Mouse (Mus musculus) heart, postnatal 25 days (tissue): ENCODE measurements around the gene Pcgf5. TPM values are rescaled to one million over a fixed set of nuclear protein-coding genes. Genes with fewer than 3 reads are reported as not detected.
"Not testable (repeated sequence)": the region's sequence is repeated elsewhere in the genome, so short reads cannot be mapped to it uniquely, and the experiment has no call there.

Experiments used
- DNase-seq: peaks from one replicate; pipeline ENCODE4 v3.0.0; 2022; ENCODE audit warnings: low spot score
- intact Hi-C: fragments of 180-260 bp; cut with DNase I; formaldehyde crosslinking; loops from one replicate; pipeline ENCODE4 v1.15.1; 2025
- total RNA-seq, 2 experiments: library from RNA; stranded (reverse); gene quantifications; 2 replicates each; pipeline ENCODE4 v1.2.3; 2021

The Pcgf5 gene
- total RNA-seq, 2 experiments from 2014 or later, result 70.4 to 74.0 TPM

DNA sequence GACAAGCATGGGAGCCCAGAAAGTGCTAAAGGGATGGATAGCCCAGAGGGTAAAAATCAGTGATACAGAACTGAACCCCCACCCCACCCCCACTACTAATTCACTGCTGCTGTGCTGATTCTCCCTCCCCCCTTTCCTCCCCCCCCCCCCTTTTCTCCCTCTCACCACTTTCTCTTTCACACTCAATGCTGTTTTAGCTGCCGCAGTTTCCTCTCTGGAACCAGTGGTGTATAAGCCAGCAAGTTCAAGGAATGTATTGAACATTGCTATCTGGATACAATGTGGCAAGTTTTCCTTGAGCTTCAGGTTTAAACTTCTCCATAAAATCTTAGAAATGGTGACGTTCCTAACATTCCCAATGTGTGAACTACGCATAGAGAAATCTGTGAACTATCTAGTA is 34.8 kb downstream of the Pcgf5 start:
- intact Hi-C loops, result no loop called here
- no peak for DNase-seq

DNA sequence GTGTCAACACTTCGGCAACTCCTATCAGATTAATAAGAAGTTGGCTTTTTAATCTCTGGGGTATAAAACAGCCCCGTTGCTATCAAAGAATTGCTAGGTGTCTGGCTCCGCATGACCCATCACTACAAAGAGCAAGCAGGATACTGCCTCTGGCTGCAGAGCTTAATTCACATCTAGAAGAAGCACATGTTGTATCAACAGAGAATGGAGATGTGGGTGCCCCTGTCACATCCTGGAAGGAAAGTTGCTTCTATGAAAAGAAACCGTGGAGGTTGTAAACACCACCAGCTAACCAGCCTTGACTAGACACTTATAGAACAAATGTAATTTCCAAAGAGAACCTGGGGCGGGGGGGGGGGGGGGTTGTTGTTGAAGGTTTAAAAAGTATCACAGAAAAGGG is 35.9 kb downstream of the Pcgf5 start:
- intact Hi-C loops, result no loop called here
- DNase-seq, result no peak

DNA sequence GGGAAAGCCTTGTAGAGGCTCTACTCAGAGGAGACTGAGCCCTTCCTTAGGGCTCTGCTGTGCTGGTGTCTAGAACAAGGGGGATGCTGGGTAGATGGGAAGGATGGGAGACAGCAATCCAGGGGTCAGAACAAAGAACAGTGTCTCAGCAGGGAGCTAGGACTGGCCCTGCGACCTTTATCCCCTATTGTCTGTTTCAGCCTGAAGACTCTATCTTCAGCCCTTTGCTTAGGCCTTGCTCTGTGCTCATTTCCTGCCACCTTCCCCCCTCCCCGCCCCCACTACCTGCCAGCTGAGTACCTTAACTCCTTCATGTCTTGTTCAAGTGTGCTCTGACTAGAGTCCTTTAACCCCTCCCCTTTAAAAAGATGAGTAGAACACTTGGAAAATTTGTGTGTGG is 36.3 kb downstream of the Pcgf5 start:
- intact Hi-C loops, result no loop called here
- no peak for DNase-seq

DNA sequence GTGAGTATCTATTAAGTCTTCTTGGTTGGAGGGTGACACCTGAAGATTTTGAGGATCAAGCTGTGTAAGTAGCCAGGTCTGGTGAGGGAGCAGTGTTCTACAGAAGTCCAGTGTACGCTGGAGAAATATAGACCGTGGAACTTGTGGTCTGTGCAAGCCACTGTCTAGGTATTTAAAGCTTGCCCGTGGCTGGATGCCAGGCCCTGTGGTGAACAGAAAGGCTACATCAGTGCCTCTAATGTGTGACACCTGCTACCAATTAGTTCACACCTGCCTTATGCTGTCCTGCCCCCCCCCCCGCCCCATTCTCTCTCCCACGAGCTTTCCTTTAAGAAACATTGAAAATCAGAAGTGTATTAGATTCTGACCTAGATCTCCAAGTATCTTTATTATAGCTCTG is 40.4 kb downstream of the Pcgf5 start:
- intact Hi-C loops, result no loop called here
- DNase-seq, result no peak

DNA sequence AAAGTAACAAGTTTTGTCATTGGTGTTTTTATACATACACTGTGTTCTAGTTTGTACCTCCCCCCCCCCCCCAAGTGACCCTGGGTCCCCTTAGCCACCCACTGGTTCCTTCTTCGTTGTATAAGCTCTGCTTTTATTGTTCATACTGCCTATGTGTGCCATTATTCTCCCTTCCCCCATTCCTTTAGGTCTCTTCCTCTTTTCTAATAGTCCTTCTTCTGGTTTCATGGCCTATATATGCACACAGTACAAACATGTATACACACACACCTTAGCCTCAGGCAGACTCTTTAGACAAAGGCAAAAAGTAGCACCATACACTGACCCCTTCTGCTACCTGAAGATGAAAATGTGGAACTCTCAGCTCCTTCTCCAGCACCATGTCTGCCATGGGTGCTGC is 42.6 kb downstream of the Pcgf5 start:
- intact Hi-C loops, result no loop called here
- DNase-seq, result no peak

DNA sequence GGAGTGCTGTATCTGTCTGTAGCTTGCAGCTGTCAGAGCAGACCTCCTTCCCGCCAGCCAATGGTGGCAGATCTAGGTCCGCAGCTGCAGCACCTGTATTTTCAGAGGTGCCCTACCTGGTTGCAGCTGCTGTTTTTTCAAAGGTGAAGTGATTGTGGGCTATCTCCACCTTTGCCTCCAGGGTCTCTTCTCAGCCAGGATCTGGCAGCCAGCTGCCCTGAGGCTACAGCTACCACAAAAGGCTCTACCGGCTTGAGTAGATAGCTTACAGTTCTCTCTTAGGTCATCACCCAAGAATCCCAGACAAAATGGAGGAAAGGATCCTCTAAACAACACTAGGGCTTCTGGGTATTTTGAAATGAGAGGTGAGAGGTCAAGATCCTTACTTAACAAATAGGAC is 50.4 kb downstream of the Pcgf5 start:
- intact Hi-C loops, result no loop called here
- DNase-seq, result no peak

DNA sequence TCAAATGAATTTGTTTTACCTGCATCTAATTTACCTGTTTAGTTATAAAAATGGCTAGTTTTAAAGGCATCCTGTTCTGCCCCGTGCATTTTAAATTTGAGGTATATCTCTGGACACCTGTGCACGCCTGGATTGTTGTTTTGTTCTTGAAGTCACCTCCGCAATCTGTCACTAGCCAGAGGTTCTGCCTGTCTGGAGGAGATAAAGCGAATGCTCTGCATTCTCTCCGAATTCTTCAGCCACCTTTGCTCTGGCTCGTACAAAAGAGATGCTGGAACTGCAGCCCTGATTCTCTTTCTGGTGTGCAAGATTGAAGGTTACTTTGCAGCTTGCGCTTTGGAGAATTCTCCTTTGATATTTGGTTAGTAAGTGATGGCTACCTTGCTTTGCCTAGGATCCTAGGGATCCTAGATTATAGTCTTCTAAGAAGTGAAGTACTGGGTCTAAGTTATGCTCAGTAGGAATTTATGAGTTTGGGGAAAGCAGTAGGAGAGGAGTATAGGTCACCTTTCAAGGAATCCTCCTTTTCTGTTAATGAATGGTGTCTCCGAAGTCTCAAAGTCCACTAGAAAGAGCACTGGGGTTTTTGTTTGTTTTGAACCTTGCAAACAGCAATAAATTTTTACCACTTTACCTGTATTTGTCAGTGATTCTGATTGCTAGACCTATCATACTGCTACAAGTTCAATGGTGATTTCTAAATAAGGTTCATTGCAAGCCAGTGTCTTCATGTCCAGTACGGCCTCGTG is 60.4 kb downstream of the Pcgf5 start:
- intact Hi-C loops, result loop anchor here (10.0 kb wide), 1 partner anchor 146 kb away; the partner anchor contains the start of gene Hectd2
- no peak for DNase-seq

DNA sequence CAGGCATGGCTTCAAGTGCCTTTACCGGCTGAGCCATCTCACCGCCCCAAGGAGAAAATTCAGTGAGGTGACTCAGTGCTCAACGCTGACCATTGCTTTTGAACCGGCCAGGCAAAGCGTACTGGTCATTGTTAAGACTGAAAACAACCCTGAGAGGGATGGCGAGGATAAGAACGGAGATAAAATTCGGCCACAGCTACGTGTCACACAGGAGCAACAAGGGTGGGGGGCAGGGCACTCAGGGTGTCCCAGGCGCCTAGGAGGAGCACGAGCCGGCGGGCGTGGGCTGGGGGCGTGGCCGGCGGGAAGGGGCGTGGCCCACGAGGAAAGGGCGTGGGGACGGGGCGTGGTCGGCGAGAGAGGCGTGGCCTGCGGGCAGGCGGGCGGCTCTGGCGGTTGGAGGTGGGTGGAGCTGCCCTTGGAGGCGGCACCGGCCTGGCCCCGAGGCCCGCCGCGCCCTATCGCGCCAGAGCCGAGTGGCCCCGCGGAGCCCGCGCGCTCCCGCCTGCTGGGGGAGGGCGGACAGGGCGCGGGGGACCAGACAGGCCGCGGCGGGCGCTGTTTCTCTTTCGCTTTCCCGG is 61.3 kb downstream of the Pcgf5 start:
- DNase-seq, result peak; percentile 93
- intact Hi-C loops, result loop anchor here (10.0 kb wide), 1 partner anchor 145 kb away; the partner anchor contains the start of gene Hectd2

DNA sequence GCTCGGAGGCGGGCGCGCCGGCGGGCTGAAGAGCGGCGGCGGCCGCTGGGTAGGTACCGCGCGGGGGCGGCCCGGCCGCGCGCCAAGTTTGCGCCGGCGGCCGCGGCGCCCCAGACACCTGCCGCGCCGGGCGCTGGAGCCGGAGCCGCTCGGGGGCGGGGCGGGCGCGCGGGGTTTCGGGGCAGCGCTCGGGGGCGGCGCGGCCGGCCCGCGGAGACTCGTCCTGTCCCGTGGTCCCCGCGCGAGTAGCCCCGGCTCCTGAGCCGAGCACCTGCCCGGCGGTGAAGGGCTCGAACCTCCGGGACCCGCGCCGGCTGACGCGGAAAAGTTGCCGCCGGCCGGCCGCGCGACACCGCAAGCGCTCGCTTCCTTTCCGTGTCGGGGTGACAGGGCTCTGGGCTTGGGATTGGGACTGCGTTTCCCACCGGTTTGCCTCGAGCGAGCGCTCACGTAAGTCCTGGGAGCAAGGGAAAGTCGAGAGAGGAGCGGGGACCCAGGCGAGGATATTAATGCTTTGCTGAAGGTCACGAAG is 61.8 kb downstream of the Pcgf5 start:
- no peak for DNase-seq
- intact Hi-C loops, result loop anchor here (10.0 kb wide), 1 partner anchor 145 kb away; the partner anchor contains the start of gene Hectd2

DNA sequence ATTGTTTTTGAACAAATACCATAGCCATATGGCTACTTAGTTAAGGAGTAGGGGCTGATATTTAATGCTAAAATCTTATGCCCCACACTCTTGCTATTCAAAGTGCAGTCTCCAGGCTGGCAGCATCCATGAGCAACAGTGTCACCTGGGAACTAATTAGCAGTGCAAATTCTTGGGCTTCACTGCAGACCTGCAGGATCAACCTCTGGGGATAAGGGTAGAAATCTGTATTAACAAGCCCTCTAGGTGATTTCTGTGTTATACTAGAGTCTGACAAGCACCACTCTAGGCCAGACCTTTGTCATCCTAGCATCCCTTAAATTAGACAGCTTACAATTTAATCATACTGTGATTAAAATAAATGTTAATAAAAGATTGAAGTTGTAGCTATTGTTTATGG is 71.8 kb downstream of the Pcgf5 start:
- no peak for DNase-seq
- intact Hi-C loops, result no loop called here

DNA sequence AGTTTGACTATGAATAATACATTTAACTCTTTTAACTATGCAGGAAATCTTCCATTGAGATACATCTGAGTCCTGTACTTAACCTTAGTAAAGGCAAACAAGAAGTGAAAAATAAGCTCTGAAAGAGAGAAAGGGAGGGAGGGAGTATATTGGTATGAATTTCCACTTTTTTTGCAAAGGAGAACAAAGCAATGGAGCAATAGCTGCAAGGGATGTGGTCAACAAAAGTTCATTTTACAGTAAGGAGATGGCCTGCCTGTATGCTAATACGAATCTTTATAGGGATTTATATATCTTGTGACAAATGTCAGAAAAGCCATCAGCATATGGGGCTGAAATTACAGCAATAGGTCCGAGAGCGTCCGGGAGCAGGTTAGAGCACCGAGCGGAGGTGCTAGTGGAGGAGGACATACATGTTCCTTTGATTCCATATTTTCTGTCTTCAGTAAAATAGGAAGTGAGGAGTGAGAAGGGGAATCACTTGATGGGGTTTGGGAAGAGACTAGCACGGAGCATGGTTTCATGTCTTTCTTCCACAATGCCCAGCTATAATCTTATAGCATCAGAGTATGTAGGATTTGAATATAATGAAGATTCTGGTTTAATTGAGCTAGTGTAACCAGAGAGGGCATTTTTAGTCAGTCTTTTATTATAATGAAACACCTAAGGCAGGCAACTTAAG is 79.2 kb downstream of the Pcgf5 start:
- DNase-seq, result no peak
- intact Hi-C loops, result no loop called here

DNA sequence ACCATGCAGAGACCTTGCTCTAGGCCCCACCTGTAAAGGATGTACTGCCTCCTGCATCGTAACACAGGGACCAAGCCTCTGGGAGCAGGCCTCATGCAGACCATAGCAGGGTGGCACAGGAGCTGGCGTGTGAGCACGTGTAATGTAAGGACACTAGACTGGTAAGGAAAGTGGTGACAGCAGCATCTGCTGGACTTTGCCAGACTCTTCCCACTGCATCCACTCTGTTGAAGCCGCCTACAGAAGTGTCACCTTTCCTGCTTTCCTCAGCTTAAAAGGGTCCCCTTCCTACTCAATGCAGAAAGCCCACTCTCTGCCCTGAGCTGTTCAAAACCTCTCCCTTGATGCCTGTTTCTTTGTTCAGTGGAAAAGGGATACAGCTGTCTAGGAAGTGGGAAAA is 80.0 kb downstream of the Pcgf5 start:
- intact Hi-C loops, result no loop called here
- no peak for DNase-seq

DNA sequence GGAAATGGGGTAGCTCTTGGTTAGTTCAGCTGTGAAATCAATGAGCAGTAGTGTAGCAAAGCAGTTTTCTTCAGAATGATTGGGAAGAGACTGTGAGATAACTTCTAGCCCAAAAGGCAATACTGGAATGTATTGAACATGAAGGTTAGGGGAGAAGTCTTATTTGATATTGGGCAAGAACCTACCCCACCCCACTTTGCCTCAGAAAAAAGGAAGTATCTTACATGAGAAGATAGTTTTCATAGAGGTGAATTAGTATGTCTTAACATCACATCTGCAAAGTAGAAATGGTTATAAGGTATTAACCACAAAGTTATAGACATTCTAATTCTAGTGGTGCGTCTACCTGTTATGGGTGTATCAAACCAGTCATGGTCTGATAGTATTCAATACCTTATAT is 81.2 kb downstream of the Pcgf5 start:
- DNase-seq, result no peak
- intact Hi-C loops, result no loop called here

DNA sequence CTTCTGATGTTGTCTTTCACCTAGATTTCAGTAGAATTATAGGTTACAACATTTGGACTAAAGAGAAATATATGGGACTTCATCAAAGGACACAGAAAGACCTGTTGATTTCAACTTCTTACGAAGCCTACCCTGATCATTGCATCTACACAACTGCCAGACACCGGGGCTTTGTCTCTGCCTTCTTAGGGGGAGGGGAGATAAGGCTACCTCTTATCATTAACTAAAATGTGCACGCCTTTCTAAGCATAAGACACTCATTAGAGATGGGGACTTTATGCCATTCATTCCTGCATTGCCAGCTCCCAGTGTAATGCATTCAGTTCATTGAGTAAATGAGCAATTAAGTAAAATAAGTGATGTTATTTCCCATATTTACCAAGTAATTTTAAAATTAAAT is 85.1 kb downstream of the Pcgf5 start:
- intact Hi-C loops, result loop anchor here (10.0 kb wide), 1 partner anchor 168 kb away; no protein-coding TSS in a partner anchor
- no peak for DNase-seq

DNA sequence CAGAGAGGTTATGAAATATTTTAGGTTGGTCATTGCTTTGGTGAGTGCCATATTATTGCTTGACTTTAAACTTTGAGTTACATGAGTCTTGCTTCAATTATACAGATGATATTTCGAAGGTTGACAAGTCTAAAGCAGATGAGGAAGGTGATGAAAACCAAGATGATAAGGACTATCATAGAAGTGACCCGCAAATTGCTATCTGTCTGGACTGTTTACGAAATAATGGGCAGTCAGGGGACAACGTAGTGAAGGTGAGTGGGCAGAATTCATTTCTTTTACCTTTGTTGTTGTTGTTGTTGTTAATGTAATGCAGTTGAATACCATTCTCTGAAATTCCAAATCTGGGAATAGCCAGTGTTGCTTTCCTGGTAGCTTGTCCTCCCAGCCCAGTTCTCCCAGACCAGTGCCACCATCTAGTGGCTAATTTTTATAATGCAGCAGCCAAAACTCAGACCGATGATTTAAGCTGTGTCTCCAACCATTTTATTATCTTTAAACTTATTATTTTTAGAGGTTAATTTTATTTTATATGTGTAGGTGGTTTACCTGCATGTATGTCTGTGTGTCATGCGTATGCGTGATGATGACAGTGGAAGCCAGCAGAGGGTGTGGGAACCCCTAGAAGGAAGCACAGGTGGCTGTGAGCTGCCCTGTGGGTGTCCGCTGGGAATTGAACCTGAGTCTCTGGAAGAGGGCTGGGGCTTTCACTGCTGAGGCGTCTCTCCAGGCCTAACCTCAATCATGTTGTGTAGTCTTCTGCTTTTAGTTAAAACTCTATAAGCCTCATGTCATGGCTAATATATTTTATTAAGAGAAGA is 92.0 kb downstream of the Pcgf5 start:
- DNase-seq, result no peak
- intact Hi-C loops, result loop anchor here (1.0 to 10.0 kb wide), 4 partner anchors 175 to 348 kb away; no protein-coding TSS in a partner anchor

DNA sequence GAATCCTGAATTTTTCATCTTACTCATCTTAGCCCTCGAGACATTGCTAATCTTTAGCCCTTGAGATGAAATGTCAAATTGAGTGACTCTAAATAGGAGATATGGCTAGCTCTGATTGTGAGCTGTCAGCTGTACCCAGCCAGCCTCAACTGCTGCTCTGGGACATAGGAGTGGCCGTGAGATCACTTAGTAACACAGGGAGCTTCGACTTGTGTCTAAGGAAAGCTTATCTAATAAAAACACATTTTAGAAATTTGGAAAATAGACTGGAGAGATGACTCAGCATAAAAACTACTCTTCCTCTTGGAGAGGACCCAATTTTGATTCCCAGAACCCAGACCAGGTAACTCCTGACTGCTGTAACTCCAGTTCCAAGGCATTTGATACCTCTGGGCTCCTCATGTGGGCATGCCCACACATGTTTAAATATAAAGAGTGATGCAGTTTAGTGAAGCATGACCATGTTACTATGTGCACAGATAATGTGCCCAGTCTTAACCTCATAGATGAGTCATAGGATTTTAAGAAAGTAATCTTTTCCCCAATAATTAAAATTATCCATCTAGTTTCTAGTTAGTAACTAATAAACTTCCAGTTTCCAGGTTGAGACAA is 103.0 kb downstream of the Pcgf5 start:
- intact Hi-C loops, result no loop called here
- no peak for DNase-seq

DNA sequence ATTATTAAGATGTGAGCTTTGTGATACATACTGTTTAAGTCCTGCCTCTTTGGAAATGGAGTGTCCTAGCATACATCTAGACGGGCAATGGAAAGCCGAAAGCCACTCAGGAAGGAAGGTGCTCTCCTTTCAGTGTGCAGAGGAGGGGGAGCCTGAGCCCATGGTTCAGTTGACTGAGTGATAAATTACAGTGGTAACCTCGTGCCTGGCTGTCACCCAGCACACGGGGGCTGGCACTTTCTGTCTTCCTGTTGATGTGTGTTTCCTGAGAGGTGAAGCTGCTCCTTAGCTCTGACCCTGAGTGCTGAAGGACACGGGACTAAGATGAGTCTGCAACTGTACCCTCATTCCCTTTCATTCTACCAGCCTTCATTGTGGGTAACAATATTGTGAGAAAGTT is 103.6 kb downstream of the Pcgf5 start:
- intact Hi-C loops, result no loop called here
- DNase-seq, result no peak

DNA sequence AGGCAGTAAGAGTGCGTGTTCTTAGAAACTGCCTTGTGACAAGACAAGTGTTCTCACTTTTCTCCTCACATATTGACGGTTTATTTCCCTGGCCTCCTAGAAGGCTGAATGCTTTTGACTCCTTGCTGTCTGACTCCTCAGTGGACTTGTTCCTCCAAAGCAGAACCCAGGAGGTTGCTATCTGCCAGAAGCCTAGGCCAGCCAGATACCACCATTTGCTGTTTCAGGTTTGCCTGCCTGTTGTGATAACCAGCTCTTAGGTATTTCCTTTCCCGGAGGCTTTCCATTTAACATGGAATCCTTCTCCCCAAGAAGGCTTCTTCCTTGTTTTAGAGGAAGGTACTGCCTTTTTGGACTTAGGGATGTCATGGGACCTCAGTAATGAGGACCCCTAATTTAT is 104.1 kb downstream of the Pcgf5 start:
- intact Hi-C loops, result not testable (repeated sequence)

DNA sequence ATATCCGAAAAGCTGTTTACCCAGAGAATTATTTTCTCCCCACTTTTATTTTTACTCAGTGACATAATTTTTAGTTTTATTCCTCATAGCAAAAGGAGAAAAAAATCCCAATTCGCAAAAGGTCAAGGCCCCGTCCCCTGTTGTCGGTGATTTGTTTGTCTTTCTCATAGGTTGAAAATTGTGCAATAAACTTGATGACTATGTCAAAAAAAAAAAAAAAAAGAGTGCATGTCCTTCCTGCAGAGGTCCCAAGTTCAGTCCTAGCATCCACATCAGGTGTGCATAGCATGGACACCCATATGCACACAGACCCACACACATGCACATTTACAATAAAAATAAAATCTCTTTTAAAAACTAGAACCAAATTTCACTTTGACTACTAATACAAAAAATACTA is 105.3 kb downstream of the Pcgf5 start:
- DNase-seq, result no peak
- intact Hi-C loops, result no loop called here

More for the DNA sequence above, 104.1 kb downstream of the Pcgf5 start:
- DNase-seq, result not testable (repeated sequence)

DNA sequence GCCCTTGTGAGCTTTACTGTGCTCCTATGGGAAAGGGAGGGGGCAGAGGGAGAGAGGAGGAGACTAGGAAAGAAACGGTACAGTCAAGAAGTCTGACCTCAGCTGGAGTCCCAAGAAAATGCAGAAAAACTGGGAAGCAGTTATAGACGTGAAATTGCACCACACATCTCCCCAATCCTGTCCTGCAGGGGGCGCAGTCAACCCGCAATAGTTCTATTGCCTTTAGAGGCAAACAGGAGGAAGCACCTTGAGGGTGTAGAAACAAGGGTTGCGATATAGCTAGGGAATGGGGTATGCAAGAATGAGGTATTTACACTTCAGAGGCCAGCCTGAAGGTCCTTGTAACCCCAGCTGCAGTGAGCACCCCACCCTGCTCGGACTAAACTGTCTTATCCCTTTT is 122.0 kb downstream of the Pcgf5 start:
- intact Hi-C loops, result no loop called here
- DNase-seq, result no peak
